Mouse (Mus musculus): ENCODE data around the gene Rnf150.

Gene Rnf150

GRCm38 (mm10) chr8:83028211-83028610 lies 165.1 kb downstream of the Rnf150 start:
- no peak for DNase-seq (ENCODE audit: low spot score)

- DNase-seq (ENCODE audit: low spot score) = peak; percentile 68
Measured at GRCm38 (mm10) chr8:83032800-83033199, 169.6 kb downstream of the Rnf150 start.

- DNase-seq (ENCODE audit: low spot score) = no peak
Measured at GRCm38 (mm10) chr8:83035141-83035540, 172.0 kb downstream of the Rnf150 start.

GRCm38 (mm10) chr8:83036521-83037166 lies 173.5 kb downstream of the Rnf150 start:
- no peak for DNase-seq (ENCODE audit: low spot score)

GRCm38 (mm10) chr8:83037321-83037720 lies 174.2 kb downstream of the Rnf150 start:
- DNase-seq (ENCODE audit: low spot score) = no peak

- DNase-seq (ENCODE audit: low spot score) = peak; percentile 69
Measured at GRCm38 (mm10) chr8:83038575-83038974, 175.4 kb downstream of the Rnf150 start.

GRCm38 (mm10) chr8:83041440-83041839 lies 178.3 kb downstream of the Rnf150 start:
- no peak for DNase-seq (ENCODE audit: low spot score)

- DNase-seq (ENCODE audit: low spot score) = no peak
Measured at GRCm38 (mm10) chr8:83046912-83047311, 183.8 kb downstream of the Rnf150 start.

GRCm38 (mm10) chr8:83048527-83048926 lies 185.4 kb downstream of the Rnf150 start:
- no peak for DNase-seq (ENCODE audit: low spot score)

GRCm38 (mm10) chr8:83049171-83049601 lies 186.0 kb downstream of the Rnf150 start:
- DNase-seq (ENCODE audit: low spot score) = no peak

- DNase-seq (ENCODE audit: low spot score) = no peak
Measured at GRCm38 (mm10) chr8:83049616-83050015, 186.5 kb downstream of the Rnf150 start.

- DNase-seq (ENCODE audit: low spot score) = no peak
Measured at GRCm38 (mm10) chr8:83052896-83053295, 189.7 kb downstream of the Rnf150 start.

- DNase-seq (ENCODE audit: low spot score) = no peak
Measured at GRCm38 (mm10) chr8:83054801-83055200, 191.6 kb downstream of the Rnf150 start.

- DNase-seq (ENCODE audit: low spot score) = no peak
Measured at GRCm38 (mm10) chr8:83058951-83059350, 195.8 kb downstream of the Rnf150 start.

GRCm38 (mm10) chr8:83060076-83060475 lies 196.9 kb downstream of the Rnf150 start:
- DNase-seq (ENCODE audit: low spot score) = no peak

- no peak for DNase-seq (ENCODE audit: low spot score)
Measured at GRCm38 (mm10) chr8:83061257-83061656, 198.1 kb downstream of the Rnf150 start.

GRCm38 (mm10) chr8:83061873-83062272 lies 198.7 kb downstream of the Rnf150 start:
- no peak for DNase-seq (ENCODE audit: low spot score)

GRCm38 (mm10) chr8:83062276-83062675 lies 199.1 kb downstream of the Rnf150 start:
- DNase-seq (ENCODE audit: low spot score) = no peak

GRCm38 (mm10) chr8:83064096-83064495 lies 200.9 kb downstream of the Rnf150 start:
- DNase-seq (ENCODE audit: low spot score) = no peak

- no peak for DNase-seq (ENCODE audit: low spot score)
Measured at GRCm38 (mm10) chr8:83066076-83066475, 202.9 kb downstream of the Rnf150 start.

- DNase-seq (ENCODE audit: low spot score) = no peak
Measured at GRCm38 (mm10) chr8:83066846-83067245, 203.7 kb downstream of the Rnf150 start.

- DNase-seq (ENCODE audit: low spot score) = no peak
Measured at GRCm38 (mm10) chr8:83067906-83068305, 204.8 kb downstream of the Rnf150 start.

GRCm38 (mm10) chr8:83074248-83074647 lies 211.1 kb downstream of the Rnf150 start:
- no peak for DNase-seq (ENCODE audit: low spot score)

GRCm38 (mm10) chr8:83076621-83077020 lies 213.5 kb downstream of the Rnf150 start:
- no peak for DNase-seq (ENCODE audit: low spot score)
